Mouse (Mus musculus): ENCODE results near the gene Ehf.

Ehf gene

GRCm38 (mm10) chr2:103294526-103294925, 8.6 kb downstream of the Ehf start:
- DNase-seq (ENCODE audit: low read depth, low spot score) = no peak

DNA sequence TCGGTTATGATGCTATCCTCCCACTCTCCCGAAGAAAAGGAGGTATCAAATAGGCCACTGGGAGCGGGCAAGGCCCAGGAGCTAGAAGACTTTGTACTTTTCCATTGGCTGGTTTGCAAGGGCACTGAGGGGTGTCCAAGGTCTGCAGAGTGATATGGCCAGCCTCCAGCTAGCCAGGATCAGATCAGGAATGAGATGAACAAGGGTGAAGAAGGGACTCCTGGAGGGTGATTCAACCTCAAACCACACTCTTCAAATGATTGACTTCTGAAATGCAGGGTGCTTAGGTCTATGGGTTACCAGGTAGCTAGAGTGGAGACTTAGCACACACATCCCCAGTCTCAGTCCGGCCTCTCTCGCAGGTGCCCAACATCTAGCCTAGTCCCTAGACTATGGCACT, 9.3 kb downstream of the Ehf start:
- no peak for DNase-seq (ENCODE audit: low read depth, low spot score)

- no peak for DNase-seq (ENCODE audit: low read depth, low spot score)
Measured at GRCm38 (mm10) chr2:103293214-103293613, 9.9 kb downstream of the Ehf start.

GRCm38 (mm10) chr2:103290705-103291269, 12.3 kb downstream of the Ehf start:
- no peak for DNase-seq (ENCODE audit: low read depth, low spot score)

DNA sequence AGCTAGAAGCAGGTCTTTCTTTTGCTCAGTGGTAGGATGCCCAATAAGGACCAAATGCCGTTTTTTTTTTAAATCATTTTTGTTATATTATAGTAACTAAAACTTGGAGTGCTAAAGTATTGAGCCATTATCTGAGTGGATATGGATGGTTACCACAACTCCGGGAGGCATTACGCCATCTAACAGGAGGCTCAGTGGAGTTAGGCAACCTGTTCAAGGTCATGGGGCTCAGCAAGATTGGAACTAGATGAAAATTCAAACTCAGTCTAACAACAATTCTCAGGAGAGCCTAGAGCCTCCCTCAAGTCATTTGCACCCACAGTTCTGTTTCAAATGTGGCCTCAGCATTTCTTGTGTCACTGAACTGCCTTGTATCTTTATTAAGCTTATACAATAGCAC, 12.9 kb downstream of the Ehf start:
- DNase-seq (ENCODE audit: low read depth, low spot score) = no peak

DNA sequence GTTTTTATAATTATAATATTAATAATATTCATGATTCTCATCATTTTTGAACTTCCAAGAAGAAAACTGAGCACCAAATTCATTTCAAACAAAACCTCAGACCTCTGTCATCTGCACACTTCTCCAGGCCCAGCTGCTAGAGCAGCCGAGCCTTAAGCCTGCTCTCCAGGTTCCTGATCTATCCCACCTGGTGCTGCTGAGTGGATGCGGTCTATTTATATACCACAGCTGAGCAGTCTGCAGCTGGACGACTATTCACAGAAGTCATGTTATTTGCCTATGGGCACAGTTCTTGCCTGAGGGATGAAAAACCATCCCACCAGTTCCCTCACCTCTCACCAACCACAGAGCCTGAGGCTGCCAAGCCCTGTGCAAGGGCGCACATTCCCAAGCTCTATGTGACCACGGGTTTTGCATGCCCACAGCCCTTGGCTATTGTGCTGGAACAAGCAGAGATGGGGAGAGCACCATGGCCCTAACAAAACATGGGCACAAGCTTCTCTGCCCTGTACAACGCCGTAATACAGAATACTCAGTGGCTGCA, 13.6 kb downstream of the Ehf start:
- no peak for DNase-seq (ENCODE audit: low read depth, low spot score)

- no peak for DNase-seq (ENCODE audit: low read depth, low spot score)
Measured at GRCm38 (mm10) chr2:103287716-103288115, 15.4 kb downstream of the Ehf start.

GRCm38 (mm10) chr2:103285561-103285960, 17.5 kb downstream of the Ehf start:
- no peak for DNase-seq (ENCODE audit: low read depth, low spot score)

GRCm38 (mm10) chr2:103283730-103284129, 19.3 kb downstream of the Ehf start:
- no peak for DNase-seq (ENCODE audit: low read depth, low spot score)

- DNase-seq (ENCODE audit: low read depth, low spot score) = no peak
Measured at GRCm38 (mm10) chr2:103282184-103282750, 20.8 kb downstream of the Ehf start.

DNA sequence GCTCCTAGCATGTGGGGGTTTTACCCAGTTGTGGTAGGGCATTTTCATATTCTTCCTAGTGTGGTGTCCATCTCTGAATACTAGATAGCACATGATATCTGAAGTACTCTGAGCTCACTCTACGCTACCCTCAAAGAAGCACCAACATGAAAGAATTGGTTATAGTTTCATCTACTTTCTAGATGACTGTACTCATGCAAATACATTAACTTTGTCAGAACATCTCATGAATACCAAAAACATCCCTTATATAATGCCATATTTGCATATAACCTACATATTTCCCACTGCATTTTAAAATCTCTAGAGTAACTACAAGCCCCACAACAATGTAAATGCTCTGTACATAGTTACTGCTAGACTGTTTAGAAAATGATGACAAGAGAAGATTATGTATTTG, 23.2 kb downstream of the Ehf start:
- no peak for DNase-seq (ENCODE audit: low read depth, low spot score)

GRCm38 (mm10) chr2:103278476-103278875, 24.6 kb downstream of the Ehf start:
- DNase-seq (ENCODE audit: low read depth, low spot score) = no peak

DNA sequence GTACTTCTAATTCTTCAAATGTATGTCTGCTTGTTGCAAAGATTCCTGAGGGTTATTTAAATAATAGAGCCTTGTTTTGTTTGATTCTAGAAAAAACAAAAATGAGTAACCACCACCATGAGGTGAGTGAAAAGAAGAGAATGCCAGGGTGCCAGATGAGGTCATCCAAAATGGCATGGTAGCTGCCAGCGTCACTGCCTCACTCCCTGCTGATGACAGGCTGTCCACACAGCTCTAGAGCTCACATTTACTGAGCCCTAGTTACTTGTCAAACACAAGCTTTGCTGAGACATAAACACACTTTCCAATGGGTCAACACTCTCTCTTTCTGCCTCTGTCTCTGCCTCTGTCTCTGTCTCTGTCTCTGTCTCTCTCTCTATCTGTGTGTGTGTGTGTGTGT, 25.3 kb downstream of the Ehf start:
- no peak for DNase-seq (ENCODE audit: low read depth, low spot score)

- no peak for DNase-seq (ENCODE audit: low read depth, low spot score)
Measured at GRCm38 (mm10) chr2:103275316-103275960, 27.6 kb downstream of the Ehf start.

DNA sequence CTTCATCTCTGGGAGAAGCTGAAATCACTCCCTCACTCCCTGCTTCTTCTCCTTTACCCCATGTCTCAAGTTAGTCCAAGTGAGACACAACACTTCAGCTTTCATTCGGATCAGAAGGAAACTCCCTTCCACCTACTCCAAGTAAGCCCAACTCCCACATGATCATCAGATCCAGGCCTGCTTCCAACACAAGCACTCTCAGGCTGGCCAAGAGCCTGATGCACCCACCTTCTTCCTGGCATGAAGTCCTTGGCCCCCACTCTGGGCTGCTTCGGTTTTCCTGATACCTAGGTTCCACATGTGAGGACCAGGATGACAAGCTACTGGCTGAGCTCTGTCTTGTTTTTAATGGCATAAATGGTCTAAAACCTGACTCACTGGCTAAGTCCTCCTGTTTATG, 28.3 kb downstream of the Ehf start:
- no peak for DNase-seq (ENCODE audit: low read depth, low spot score)

DNA sequence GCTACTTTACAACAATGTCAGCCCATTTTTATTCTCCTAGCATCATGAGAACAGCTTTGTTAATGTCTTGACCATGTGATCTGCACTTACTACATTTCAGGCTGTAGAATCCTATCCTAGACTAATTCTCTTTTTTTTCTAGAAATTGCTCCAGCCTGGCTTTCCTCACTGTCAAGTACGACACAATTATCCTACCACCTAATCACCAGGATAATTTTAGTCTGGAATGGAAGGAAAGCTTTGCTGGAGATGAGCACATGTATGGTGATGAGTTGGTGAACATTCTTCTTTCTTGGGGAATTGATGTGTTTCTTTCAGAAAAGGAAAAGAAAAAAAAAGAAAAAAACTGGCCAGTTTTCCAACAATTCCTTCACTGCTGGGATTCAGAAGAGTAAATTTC, 28.8 kb downstream of the Ehf start:
- DNase-seq (ENCODE audit: low read depth, low spot score) = no peak

GRCm38 (mm10) chr2:103271481-103271880, 31.6 kb downstream of the Ehf start:
- DNase-seq (ENCODE audit: low read depth, low spot score) = no peak

DNA sequence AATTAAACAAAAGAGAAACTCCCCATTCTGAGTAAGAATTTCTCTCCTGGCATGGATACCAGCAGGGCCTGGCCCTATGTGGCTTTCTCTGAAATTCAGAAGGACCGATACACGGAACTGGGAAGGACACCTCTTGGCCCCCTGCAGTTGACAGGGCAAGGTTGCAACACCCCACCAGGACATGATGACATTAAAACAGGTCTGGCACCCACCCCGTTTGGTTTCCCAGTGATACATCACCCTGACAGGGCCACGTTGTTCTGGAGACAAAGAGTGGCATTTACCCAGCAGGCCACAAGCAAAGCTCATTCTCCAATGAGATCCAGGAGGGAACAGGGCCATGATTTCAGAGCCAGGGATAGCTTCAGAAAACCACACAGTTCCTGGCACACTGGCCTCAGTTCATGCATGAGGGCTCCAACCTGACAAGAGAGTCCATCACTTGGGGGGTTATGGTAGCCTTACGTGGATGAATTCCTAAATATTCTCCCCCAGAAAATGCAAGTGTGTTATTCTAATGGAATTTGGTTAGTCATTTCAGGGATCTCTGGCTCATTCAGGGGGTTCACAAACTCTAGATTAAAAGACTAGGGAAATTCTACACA, 32.4 kb downstream of the Ehf start:
- no peak for DNase-seq (ENCODE audit: low read depth, low spot score)

GRCm38 (mm10) chr2:103239086-103239485, 64.0 kb downstream of the Ehf start:
- DNase-seq (ENCODE audit: low read depth, low spot score) = no peak

- DNase-seq (ENCODE audit: low read depth, low spot score) = no peak
Measured at GRCm38 (mm10) chr2:103226781-103227180, 76.3 kb downstream of the Ehf start.

DNA sequence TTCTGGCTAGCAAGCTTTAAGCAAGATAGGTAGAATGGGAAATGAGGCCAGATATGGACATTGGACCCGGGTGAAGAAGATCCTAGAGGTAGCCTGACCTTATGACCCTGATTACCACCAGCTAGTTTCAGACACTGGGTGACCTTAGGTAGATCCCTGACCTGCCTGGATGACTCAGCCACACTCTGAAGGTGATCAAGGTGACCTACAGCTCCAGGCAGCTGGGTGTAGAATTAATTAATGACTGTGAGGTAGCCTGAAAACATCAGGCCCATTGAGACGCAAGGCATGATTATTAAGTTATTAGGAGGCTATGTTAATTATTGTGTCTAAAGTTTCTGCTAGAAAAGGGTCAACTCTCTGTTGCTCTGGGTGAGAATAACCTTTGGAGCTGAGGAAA, 82.2 kb downstream of the Ehf start:
- no peak for DNase-seq (ENCODE audit: low read depth, low spot score)

- no peak for DNase-seq (ENCODE audit: low read depth, low spot score)
Measured at GRCm38 (mm10) chr2:103218323-103218722, 84.8 kb downstream of the Ehf start.

DNA sequence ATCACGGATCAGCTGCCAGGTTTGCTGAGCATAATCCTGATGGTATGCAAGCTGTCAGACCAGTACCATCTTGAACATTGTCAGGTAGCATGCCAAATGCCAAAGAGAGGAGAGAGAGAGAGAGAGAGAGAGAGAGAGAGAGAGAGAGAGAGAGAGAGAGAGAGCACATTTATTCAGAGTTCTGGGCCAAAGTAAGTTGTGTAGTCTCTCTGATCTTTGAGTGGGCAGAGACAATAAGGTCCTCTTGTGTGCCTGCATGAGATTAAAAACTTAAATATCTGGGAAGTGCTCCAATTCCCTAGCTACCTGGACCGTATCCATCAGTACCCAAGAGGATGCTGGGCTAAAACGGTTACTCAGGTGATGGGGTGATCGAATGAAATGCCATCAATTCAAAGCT, 87.3 kb downstream of the Ehf start:
- no peak for DNase-seq (ENCODE audit: low read depth, low spot score)

Measured in c-Kit-negative CD71-positive TER-119-positive erythroid progenitor cells, embryonic 14.5 days (primary cell).